Mouse (Mus musculus): ENCODE results near the gene Mtmr2. TPM values are rescaled to one million over a fixed set of nuclear protein-coding genes. Genes with fewer than 3 reads are reported as not detected.
"Not testable (repeated sequence)": the region's sequence is repeated elsewhere in the genome, so short reads cannot be mapped to it uniquely, and the experiment has no call there.

The Mtmr2 gene
- 10 to 100 TPM; 15.9 to 18.9 (median 17.6) TPM for total RNA-seq (2022)

- DNase-seq (ENCODE audit: low spot score in 2 of 2) = no peak
Observed at GRCm38 (mm10) chr9:13748404-13748797, at the start of gene Mtmr2. TSS of gene Mtmr2 (plus strand) at chr9:13748410.

GRCm38 (mm10) chr9:13699061-13699780 is 49.0 kb upstream of the Mtmr2 start:
- no peak for DNase-seq (ENCODE audit: low spot score in 2 of 2)

GRCm38 (mm10) chr9:13699781-13700116 is 48.5 kb upstream of the Mtmr2 start:
- no peak for DNase-seq (ENCODE audit: low spot score in 2 of 2)

DNA sequence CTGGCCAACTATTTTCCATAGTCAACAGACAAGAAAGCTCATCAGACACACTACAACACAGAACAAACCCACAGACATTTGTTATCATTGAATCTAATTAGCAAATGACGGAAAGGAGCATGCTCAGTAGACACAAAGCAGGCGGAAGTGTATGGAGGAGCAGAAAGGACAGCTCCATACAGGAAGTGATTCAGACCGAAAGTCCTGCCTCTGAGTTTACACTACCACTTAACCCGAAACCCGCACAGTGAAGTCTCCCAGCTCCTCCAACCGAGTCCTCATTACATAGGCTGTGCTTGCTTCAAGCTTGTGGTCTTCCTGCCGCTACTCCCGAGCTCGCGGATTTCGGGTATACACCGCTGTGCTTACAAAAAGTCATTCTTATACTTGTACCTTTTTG is 46.4 kb upstream of the Mtmr2 start:
- no peak for DNase-seq (ENCODE audit: low spot score in 2 of 2)

DNA sequence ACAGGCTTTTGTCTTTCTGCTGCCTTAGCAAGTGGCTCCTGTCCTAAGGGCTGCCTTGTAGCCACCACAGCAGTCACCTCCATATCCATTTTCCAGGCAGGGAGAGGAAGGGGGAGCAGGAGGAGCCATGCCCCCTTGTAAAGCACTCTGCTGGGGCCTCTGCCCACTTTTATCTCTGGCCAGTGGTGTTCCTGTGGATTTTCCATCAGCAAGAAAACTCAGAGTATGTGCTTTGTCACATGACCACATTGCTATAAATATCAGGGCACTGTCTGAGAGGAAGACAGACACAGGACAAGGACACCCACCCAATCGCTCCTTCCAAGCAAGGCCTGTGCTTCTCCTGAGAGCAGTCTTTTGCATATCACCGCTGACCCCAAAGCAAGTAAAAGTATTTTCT is 45.1 kb upstream of the Mtmr2 start:
- no peak for DNase-seq (ENCODE audit: low spot score in 2 of 2)

DNA sequence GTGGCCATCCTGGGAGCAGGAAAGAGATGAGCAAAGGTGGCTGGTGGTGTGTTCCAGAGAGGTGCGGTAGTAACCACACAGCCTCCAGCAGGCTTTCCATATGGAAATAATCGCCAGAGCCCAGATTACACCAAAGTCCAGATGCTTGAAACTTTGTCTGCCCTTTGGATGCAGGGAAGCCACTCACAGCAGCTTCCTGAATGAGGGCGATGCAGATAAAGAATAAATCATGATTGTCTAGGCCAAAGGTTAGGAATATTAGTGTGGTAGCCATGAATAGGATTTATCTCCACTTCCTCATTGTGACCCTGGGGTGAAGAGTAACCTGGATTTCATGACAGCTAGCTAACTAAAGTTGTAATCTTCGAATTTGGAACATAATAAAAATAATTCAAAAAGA is 43.3 kb upstream of the Mtmr2 start:
- no peak for DNase-seq (ENCODE audit: low spot score in 2 of 2)

DNA sequence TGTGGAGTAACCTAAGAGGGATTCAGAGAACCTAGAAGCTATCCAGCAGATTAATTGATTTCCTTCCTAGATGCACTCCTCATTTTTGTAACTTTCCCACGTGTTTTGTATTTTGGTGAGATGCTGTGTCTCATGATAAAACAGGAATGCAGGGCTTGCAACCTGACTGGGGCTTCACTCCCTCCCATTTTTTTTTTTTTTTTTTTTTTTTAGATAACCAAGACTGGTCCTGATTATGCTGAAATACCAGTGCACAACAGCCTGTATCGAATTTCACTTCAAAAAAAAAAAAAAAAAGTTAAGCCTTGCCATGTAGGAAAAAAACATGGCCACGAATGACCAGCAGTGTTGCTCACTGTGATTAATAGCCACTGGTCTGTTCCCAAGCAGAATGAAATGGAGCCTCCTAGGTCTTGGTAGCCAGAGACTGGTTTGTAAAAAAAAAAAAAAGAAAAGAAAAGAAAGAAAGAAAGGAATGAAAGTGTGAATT is 41.1 kb upstream of the Mtmr2 start:
- no peak for DNase-seq (ENCODE audit: low spot score in 2 of 2)

- DNase-seq (ENCODE audit: low spot score in 2 of 2) = no peak
Observed at GRCm38 (mm10) chr9:13709436-13709835, 38.8 kb upstream of the Mtmr2 start.

DNA sequence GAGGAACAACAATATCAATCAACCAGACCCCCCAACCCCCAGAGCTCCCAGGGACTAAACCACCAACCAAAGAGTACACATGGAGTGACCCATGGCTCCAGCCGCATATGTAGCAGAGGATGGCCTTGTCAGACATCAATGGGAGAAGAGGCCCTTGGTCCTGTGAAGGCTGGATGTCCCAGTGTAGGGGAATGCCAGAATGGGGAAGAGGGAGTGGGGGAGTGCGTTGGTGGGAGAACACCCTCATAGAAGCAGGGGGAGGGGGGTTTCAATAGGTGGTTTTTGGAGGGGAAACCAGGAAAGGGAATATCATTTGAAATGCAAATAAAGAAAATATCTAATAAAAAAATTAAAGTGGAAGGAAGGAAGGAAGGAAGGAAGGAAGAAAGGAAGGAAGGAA is 32.3 kb upstream of the Mtmr2 start:
- not testable (repeated sequence) for DNase-seq (ENCODE audit: low spot score in 2 of 2)

DNA sequence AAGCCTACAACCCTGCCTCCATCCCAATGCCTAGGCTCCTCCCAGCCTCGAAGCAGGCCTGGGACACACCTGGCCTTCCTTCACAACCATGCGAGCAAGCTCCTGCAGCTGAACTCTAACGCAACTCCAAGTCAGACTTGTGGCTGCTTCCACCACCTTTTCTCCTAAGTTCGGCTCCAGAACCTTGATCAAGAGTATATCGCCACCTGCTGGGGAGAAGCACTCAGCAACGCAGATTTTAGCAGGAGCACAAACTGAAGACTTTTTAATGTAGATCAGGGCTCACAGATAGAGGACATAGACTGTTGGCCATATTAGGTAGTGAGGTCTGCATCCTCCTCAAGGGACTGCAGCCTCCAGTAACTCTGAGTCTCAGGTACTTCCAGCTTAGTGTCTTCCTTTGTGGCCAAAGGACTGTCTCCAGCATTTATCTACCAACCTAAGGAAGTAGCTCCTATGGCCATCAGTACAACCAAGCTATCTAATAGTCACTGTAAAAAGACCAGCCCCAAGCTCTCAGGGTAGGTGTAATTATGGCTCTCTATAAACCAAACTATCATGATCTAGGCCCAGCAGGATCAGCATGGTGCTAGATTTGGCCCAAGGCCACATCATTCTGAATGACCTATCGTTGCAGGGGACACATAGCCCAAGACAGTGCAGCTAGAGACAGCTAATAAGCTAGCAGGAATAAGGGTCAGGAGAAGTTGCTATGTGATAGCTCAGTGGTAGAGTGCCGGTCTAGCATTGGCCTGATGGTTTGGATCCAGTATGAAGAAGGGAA is 31.7 kb upstream of the Mtmr2 start:
- peak; percentile 46 to 57 for DNase-seq (ENCODE audit: low spot score in 2 of 2)

DNA sequence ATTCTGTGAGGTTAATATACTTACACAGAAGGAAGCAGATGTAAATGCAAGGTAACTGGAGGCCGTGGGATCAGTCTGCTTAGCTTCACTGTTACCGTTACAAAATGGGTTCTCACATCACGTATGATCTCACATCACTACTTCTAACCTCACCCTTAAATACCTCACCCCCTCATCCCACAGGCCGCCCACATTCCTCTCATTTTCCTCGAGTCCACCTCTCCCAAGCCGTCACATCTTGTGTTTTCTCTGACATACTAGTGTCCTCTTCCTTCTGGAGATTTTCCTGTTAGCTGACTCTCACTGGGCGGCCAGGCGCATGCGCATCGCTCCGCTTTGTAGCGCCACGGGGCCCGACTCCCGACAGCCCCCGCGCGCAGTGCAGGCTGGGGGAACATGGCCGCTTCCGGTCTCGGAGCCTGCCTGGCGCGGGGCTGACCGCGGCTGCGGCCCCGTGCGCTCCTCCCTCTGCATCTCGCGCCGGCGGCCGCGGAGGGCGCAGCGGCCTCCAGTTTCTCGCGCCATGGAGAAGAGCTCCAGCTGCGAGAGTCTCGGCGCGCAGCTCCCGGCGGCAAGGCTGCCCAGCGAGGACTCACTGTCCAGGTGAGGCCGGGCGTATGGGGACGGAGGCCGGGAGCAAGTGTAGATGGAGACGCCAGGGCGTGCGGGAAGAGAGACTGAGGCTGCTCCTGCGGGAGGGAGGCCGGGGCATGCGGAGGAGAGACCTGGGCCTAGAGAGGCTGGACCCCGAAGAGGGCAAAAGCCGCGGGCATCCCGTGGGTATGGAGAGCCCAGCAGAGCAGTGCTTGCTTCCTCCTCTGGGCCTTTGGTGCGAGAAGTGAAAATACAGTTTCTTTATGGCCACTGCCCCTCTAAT is 826 bp downstream of the Mtmr2 start:
- DNase-seq (ENCODE audit: low spot score in 2 of 2) = peak; percentile 87 to 93

- no peak for DNase-seq (ENCODE audit: low spot score in 2 of 2)
Observed at GRCm38 (mm10) chr9:13749675-13749998, 1.4 kb downstream of the Mtmr2 start.

GRCm38 (mm10) chr9:13752543-13752942 is 4.3 kb downstream of the Mtmr2 start:
- DNase-seq (ENCODE audit: low spot score in 2 of 2) = no peak

- no peak for DNase-seq (ENCODE audit: low spot score in 2 of 2)
Observed at GRCm38 (mm10) chr9:13760430-13760829, 12.2 kb downstream of the Mtmr2 start.

DNA sequence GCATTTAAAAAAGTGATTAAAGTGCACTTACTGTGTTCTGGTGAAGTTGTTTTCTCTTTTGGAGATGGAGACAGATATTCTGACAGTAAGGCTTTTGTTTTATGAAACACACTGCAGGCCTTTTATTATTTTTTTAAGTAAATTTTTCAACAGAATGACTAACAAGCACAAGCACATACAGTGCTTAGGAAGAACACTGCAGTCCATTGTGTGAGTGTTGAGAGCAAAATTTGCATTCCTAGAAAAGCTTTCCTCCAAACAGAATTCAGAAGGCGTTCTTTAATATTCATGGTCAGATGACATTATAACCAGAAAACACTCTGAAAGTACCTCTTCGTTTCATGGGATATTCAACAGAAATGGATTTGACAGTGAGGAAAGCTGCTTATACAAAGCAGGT is 17.4 kb downstream of the Mtmr2 start:
- no peak for DNase-seq (ENCODE audit: low spot score in 2 of 2)

DNA sequence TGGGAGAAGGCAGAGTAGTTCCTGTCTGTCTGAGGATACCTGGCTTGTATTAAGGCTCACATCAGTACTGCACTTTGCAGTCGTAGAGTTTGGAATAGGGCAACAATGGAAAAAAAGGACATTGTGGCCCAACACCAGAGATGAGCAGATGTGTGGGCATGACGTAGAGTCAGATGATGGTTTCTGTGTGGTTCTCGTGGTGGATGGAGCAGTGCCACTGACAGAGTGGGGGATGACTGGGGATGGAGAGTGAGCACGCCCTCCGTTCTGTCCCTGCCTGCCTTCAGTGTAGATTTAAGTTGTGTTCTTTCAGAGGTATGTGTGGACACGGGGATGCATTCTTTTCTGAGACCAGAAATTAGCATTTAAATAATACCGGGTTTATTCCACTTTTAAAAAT is 18.4 kb downstream of the Mtmr2 start:
- DNase-seq (ENCODE audit: low spot score in 2 of 2) = no peak

- no peak for DNase-seq (ENCODE audit: low spot score in 2 of 2)
Observed at GRCm38 (mm10) chr9:13774732-13775131, 26.5 kb downstream of the Mtmr2 start.

- DNase-seq (ENCODE audit: low spot score in 2 of 2) = no peak
Observed at GRCm38 (mm10) chr9:13781985-13782384, 33.8 kb downstream of the Mtmr2 start.

DNA sequence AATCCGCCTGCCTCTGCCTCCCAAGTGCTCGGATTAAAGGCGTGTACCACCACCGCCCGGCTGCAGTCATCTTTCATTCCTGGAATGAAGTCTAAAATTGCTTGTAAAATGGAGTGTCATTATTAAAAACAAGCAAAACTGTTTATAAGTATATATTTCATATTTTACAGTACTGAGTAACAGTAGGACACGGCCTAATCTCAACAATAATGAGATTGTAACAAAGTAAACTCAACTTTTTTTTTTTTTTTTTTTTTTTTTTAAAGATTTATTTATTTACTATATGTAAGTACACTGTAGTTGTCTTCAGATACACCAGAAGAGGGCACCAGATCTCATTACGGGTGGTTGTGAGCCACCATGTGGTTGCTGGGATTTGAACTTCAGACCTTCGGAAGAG is 42.7 kb downstream of the Mtmr2 start:
- not testable (repeated sequence) for DNase-seq (ENCODE audit: low spot score in 2 of 2)

DNA sequence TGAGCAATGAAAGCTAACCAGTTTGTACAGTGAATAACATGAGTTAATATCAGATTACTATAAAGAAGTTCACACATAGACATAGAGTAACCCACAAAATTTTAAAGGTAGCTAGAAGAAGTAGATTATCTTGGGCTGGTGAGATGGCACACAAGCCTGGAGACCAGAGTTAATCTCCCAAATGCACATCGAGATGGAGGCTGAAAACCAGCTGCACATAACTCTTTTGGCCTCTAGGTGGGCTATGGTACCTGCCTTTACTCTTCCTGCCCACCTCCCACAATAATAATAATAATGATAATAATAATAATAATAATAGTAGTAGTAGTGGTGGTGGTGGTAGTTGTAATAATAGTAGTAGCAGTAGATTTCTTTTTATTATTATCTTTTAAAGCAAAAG is 46.1 kb downstream of the Mtmr2 start:
- DNase-seq (ENCODE audit: low spot score in 2 of 2) = no peak

DNA sequence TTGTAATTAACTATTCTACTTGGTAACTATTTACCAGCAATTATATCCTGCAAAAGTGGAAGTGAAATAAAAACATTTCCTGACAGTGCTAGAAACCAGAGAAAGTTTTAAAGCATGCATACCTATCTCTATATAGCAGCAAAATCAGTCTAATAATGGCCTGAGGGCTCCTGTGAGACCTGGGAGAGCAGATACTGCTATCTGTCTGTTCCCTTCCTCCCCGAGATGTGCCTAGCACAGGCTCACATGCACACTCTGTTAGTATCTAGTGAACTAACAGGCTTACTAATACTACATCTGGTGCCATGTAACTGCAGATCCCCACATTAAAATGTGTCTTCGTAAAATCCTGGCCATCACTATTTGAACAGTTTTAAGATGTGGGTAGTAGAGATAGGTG is 46.5 kb downstream of the Mtmr2 start:
- no peak for DNase-seq (ENCODE audit: low spot score in 2 of 2)

- DNase-seq (ENCODE audit: low spot score in 2 of 2) = no peak
Observed at GRCm38 (mm10) chr9:13804480-13804879, 56.3 kb downstream of the Mtmr2 start.
